Mouse (Mus musculus) neural tube, embryonic 10.5 days (tissue): ENCODE measurements at regions not wholly inside any gene's neighbourhood (a gene's known extent, or its start where the extent isn't known, plus 50 kb on each side); places are given as distances from the start of the nearest gene placed in this dataset.

ENCODE experiments used
- DNase-seq: peaks from one replicate; pipeline ENCODE4 v3.0.0-alpha.2; 2017; ENCODE audit warnings: low spot score; ENCODE audit errors: extremely low spot score

GRCm38 (mm10) chr4:93935692-93936091 lies 600.4 kb upstream of the Tusc1 start:
- no peak for DNase-seq

- DNase-seq, result no peak
Measured at GRCm38 (mm10) chr4:93927117-93927516, 591.8 kb upstream of the Tusc1 start.

GRCm38 (mm10) chr4:93924402-93924801 lies 589.1 kb upstream of the Tusc1 start:
- no peak for DNase-seq

DNA sequence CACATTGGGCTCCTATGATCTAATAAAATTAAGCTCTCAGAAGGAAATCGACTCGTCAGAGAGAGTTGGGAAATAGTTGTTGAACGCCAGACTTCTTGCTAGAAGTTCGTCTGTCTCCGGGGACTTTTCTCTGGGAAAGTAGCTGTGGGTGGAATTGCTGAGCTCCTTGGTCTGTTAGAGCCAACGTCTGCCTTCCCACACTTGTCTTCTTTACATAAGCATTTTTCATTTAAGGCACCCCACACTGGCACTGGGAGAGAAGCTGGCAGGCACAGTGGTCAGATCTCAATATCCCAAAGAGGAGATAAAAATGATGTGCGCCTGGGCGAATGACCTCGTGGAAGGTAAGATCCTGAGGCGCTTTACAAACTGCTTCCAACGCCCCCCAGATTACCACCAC lies 551.3 kb upstream of the Tusc1 start:
- DNase-seq, result no peak

DNA sequence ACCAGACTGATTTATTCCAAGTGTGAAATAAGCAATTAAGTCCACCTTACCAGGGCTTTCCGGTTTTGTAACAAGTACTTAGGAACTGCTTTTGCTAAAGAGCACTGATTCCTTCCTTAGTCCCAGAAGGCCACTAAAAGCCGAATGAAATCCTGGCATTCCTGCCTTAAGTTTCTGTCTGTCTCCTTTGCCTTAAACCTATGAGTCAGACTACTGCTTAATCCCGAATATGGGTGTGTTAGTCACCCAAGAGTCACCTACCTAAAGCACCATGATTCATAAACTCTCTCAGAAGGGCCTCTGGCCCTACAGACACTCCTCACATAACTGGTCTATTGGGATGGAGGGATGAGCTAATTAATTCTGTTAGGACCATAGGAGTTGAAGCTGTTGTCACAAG lies 546.0 kb upstream of the Tusc1 start:
- DNase-seq, result no peak

DNA sequence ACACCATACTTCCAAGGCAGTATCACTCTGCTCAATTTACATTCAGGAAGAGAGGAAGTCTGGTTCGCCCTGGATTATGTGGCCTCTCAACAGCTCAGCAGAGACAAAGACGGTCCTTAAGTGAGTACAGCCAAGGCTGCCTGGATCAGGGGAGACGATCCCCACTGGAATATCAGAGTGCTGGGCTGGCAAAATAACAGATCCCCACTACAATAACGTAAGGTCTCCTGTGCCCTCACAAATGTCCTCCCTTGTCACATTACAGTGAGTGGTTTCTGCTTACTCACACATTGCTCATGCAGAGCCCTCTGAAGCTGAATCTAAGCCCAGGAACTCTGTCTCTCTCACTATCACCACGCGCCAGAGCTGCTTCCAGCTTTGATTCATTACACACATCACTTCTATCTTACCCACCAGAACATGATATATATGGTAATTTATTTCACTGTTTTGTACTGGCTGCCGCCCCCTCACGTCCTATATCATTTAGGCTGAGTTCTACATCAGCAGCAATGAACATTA lies 544.1 kb upstream of the Tusc1 start:
- DNase-seq, result peak; percentile 14

DNA sequence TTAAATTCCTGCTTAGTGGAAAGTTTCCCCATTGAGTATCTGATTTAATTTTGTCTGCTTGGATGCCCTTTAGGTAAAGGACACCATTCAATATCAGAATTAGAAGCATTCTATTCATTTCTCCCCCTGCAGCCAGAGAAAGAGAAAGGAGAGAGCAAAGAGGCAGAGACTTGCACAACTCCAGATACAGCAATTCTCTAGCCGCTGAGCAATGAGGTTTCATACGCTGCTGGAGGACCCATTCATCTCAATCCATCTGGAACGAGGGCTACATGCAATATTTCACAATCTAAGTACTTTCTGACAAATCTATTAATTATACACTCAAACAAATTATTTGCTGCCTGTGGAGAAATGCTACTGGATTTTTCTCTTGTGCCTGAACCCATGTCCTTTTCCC lies 538.0 kb upstream of the Tusc1 start:
- no peak for DNase-seq

GRCm38 (mm10) chr4:93853451-93853850 lies 518.1 kb upstream of the Tusc1 start:
- no peak for DNase-seq

DNA sequence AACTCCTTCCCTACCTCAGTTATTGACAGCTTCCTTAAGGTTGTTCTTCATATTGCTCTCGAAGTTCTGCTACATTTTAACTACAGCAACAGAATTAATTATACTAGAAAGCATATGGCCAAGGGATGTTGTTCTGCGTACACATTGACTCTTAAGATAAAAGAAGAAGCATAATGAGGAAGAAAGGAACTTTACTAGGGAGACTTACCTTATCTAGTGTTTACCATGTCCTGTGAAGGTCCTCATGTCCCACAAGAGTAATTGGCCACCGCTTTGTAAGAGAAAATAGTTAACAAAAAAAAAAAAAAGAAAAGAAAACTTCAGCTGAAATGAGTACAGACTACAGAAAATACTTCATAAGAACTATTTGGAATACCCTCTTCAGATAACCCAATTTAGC lies 513.9 kb upstream of the Tusc1 start:
- DNase-seq, result no peak

DNA sequence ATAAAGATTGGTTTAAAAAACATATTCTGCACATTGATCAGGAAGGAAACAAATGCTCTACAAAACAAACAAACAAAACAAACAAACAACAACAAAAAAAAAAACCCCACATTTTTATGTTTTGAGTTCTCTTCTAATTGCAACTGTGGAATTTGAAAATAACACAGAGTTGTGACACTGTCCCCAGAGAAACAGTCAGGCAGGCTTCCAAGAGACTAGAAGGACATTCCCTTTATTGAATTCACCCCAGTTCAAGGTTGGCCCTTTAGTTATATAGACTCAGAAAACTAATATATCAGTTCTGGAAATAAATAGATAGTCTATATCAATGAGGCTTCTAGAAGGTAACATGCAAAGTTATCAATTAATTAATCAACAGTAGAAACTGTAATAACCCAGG lies 495.4 kb upstream of the Tusc1 start:
- no peak for DNase-seq

DNA sequence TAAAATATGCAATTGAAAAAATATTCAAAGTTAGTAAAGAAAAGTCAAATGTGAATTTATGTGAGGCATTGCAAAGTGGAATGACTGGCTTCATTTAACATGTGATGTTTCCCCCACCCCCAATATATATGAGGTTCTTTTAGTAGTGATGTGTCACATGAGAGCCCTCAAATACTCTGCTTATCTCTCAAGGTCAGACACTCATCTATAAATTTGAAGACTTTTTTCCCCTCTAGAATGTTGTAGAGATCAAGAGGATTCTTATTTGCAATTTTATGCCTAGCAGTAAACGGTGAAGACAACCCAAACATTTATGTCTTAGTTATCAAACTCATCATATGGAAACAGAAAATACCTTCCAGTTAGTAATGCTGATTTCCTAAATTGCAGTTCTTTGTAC lies 457.8 kb upstream of the Tusc1 start:
- DNase-seq, result no peak

GRCm38 (mm10) chr4:93790157-93790556 lies 454.8 kb upstream of the Tusc1 start:
- no peak for DNase-seq

- no peak for DNase-seq
Measured at GRCm38 (mm10) chr4:93754497-93754896, 419.2 kb upstream of the Tusc1 start.

GRCm38 (mm10) chr4:93746326-93746725 lies 411.0 kb upstream of the Tusc1 start:
- DNase-seq, result no peak

DNA sequence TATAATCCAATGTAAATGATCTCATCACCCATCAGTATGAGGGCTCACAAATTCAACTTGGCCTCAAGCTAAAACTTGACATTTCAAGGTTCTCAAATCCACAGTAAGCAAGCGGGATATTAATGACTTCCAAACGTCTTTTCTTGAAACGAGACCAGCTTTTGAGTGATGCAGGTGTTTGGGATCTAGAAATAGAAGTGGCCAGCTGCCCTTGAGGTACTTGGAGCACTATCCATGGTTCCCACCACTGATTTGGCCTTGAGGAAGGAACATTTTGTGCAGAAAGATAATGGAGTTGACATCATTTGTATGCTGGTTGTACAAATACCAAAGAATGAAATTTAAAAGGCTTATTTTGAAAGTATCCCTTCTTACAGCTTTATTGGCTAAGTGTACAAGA lies 378.4 kb upstream of the Tusc1 start:
- no peak for DNase-seq

- no peak for DNase-seq
Measured at GRCm38 (mm10) chr4:93676403-93677039, 341.2 kb upstream of the Tusc1 start.

GRCm38 (mm10) chr4:93675739-93676402 lies 340.6 kb upstream of the Tusc1 start:
- DNase-seq, result no peak

DNA sequence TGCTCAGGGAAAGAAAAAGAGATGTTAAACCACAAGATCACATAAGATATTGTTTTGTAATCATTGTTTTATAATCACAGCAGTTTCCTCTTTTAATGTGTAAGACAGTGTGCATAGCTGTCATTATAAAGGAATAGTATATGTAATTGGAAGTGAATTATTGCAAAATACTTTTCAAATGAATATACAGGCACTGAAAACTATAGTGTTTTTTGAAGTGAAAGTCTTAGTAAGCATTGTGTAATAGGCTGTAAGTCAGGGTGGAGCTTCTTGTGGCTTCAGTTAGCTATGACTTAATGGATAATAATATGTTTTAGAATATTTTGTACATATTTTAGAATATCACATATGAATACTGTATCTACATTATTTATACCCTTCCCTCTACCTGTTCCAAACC lies 333.7 kb upstream of the Tusc1 start:
- DNase-seq, result no peak

DNA sequence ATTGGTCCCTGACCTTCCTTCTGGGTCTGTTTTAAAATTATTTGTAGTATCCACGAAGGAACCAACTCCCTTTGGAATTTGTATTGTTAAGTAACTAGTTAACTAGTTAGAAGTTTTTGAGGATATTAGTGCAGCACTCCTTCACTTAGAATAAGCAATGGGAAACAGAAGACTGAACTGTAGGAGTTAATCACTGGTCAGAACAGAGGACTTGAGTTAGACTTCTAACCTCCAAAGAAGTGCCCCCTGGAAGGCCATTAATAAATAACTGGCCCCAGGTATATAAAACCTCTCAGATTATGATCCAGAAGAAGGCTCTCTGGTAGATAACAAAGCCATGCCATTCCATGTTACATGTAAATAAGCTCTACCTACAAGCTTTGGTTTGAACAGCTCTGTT lies 329.0 kb upstream of the Tusc1 start:
- no peak for DNase-seq

DNA sequence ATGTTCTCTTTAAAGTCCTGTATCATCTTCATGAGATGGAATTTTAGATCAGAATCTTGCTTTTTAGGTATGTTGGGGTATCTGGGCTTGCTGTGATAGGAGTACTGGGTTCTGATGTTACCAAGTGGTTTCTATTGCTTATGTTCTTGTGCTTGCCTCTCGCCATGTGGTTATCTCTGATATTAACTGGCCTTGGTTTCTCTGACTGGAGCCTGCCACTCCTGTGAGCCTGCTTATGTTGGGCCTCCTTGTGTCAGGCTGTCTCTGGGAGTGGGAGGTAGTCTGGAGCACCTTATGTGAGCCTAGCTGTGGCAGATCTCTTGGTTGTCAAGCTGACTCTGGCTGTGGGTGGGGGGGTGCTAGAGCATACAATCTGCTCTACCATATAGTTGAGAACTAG lies 302.9 kb upstream of the Tusc1 start:
- no peak for DNase-seq

GRCm38 (mm10) chr4:93598474-93598873 lies 263.2 kb upstream of the Tusc1 start:
- no peak for DNase-seq

- DNase-seq, result no peak
Measured at GRCm38 (mm10) chr4:93584328-93584727, 249.0 kb upstream of the Tusc1 start.

DNA sequence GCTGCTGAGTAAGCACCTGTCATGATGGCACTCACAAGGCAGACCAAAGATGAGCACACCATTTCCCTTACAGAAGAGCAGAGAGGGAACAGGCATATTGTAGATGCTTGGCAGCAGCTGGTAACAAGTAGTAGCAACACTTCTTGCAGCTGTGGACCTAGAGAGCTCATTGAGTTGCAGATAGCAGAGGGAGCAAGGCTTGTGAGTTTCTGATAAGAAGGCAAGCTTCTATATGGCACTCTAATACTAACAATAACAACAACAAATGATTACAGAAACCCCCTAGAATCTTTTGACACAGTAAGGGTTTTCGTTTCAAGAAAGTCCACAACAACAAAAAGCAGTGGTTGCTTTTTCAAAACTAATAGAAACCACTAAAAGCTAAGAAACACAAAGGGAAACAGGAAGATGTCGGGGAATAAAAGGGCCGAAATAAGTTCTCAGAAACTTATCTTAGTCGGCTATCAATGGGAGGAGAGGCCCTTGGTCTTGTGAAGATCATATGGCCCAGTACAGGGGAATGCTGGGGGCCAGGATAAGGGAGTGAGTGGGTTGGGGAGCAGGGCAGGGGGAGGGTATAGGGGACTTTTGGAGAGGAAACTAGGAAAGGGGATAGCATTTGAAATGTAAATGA lies 248.5 kb upstream of the Tusc1 start:
- DNase-seq, result no peak
